Mouse (Mus musculus) gastrocnemius, postnatal 25 days (tissue): ENCODE results near the gene Tas2r138. TPM values are rescaled to one million over a fixed set of nuclear protein-coding genes. Genes with fewer than 3 reads are reported as not detected.

Experiments
- total RNA-seq, 2 experiments: library from RNA; stranded (reverse); gene quantifications; 1 replicate in 1 of 2; 2 replicates in 1 of 2; pipeline ENCODE4 v1.2.3; 2021

Tas2r138 gene
- total RNA-seq, 2 experiments from 2014 or later, result not detected

Other genes starting within 250 kb of the Tas2r138 start
- gene E330009J07Rik, start 177.2 kb downstream of the Tas2r138 start, total RNA-seq, result 1 to 10 TPM; 1.0 to 2.1 TPM
- not detected for gene Wee2, start 174.2 kb downstream of the Tas2r138 start, total RNA-seq
- gene Ssbp1, start 142.0 kb downstream of the Tas2r138 start, total RNA-seq, result 10 to 100 TPM; 25.1 to 25.2 TPM
- not detected for gene Tas2r137, start 122.1 kb downstream of the Tas2r138 start, total RNA-seq
- gene Tas2r108, start 119.8 kb downstream of the Tas2r138 start, total RNA-seq, result not detected
- gene Prss37, start 93.8 kb downstream of the Tas2r138 start, total RNA-seq, result not detected
- gene Olfr461, start 58.3 kb downstream of the Tas2r138 start, total RNA-seq, result not detected
- not detected for gene Olfr460, start 43.8 kb downstream of the Tas2r138 start, total RNA-seq
- under 1 TPM; 0.23 to 0.24 TPM for gene Clec5a, start 27.5 kb downstream of the Tas2r138 start, total RNA-seq
- gene Mgam, start 15.5 kb upstream of the Tas2r138 start, total RNA-seq, result 1 to 10 TPM in 1 of 2 experiments, under 1 TPM in 1; 0.64 to 1.4 TPM